Mouse (Mus musculus) liver, adult 2 months (tissue): ENCODE results near the gene Rnf43.

Experiments used
- CTCF ChIP-seq: fragments of 200-500 bp; IDR thresholded peaks from 2 replicates; pipeline ENCODE4 v1.5.1; 2011; ENCODE audit warnings: low read depth, low read length, control low read depth
- POLR2A ChIP-seq: fragments of 200-500 bp; IDR thresholded peaks from 2 replicates; pipeline ENCODE4 v1.6.1; 2011; ENCODE audit warnings: low read length, control low read depth; ENCODE audit not compliant: insufficient read depth; ENCODE audit errors: extremely low read depth

DNA sequence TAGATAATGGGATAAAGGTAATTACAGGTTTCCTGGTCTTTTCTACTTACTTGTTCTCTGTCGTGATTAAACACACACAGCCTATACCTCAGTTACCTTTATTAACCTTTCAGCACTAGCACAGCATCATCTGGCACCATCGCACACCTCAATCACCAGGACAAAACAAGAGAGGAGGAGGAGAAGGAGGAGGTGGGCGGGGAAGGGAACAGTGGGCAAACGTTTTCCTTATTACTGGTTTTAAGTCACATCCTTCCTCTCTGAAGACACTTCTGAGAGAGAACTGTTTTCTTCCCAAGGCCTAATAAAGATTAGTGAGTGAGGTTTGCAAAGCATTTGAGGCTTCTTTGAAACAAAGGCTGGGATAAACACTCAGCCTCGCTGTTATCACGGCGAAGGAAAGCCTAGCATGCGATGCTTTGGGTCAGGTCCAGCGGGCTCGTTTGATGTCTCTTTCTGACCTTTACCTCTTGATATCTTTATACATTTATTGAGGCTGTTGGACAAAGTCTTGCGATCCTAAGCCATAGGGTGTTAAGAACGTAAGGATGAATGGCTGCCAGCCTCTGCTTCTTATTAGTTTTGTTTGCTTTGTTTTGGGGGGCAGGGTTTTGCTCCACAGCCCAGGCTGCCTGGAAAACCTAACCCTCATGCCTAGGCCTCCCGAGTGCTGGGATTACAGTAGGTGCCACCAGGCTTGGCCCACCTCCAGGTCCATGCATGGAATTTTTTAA lies 20.5 kb downstream of the Rnf43 start:
- TF ChIP-seq CTCF: no peak
- no peak for TF ChIP-seq POLR2A
